Mouse (Mus musculus) gastrocnemius, adult 18-20 months (tissue): ENCODE results near the gene Nyap1. TPM values are rescaled to one million over a fixed set of nuclear protein-coding genes. Genes with fewer than 3 reads are reported as not detected.

Experiments used
- DNase-seq: peaks from one replicate; pipeline ENCODE4 v3.0.0; 2021; ENCODE audit warnings: low spot score
- total RNA-seq, 2 experiments: library from RNA; stranded (reverse); gene quantifications; 2 replicates each; pipeline ENCODE4 v1.2.3; 2021

Nyap1 gene
- total RNA-seq, 2 experiments from 2014 or later = 0.21 to 0.28 TPM

- no peak for DNase-seq
Measured at GRCm38 (mm10) chr5:137699080-137699479, 42.3 kb downstream of the Nyap1 start.

DNA sequence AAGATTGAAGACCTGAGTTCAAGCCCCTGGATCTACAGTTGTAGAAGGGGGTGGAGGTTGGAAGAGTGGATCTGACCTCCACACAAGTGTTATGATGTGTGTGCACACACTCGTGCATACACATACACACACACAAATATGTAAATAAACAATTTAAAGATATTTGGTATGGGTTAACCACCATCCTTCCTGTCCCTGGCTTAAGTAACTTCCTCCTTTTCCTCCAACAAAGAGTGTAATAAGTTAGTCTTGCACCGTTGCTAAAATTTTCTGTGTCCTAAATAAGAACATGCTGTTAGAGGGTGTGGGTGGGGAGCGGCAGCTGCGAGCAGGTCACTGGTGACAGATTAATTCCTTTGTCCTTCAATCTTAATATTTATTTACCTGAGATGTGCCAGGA lies 45.5 kb downstream of the Nyap1 start:
- no peak for DNase-seq

DNA sequence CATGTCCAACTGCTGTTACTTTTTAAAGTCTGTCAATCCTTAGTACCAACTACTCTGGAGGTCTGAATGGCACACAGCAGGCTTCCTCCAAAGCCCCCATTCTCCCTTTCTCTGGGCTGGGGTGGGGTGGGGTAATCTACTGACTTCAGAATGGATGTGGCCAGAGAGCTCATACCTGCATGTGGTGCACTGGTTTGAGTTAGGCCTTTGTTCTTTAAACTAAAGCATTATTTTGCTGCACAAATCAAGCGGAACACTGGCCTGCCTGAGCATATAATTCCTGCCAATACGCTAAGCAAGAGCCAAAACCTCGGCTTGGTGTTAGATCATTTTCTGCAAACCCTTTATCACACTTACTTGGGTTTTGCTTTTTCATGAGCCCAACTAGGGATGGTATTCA lies 46.6 kb downstream of the Nyap1 start:
- no peak for DNase-seq

- DNase-seq = no peak
Measured at GRCm38 (mm10) chr5:137691881-137692280, 49.5 kb downstream of the Nyap1 start.

GRCm38 (mm10) chr5:137690531-137690930 lies 50.9 kb downstream of the Nyap1 start:
- DNase-seq = no peak

DNA sequence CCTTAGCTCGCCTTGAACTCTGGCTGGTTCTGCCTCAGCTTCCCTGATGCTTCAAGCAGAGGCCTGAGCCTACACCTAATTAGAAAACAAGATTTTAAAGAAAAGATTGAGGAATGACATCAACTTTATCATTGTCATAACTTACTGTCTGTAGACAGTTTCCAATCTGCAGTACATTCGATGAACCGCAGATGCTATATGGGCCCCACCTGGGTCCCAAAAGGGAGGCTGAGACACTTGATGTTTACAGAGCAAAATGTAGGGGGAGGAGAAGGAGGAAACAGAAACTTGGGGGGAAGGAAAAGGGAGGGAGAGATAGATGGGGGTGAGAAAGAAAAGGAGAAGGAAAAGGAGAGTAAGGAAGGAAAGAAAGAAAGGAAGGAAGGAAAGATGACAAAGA lies 51.4 kb downstream of the Nyap1 start:
- DNase-seq = no peak

DNA sequence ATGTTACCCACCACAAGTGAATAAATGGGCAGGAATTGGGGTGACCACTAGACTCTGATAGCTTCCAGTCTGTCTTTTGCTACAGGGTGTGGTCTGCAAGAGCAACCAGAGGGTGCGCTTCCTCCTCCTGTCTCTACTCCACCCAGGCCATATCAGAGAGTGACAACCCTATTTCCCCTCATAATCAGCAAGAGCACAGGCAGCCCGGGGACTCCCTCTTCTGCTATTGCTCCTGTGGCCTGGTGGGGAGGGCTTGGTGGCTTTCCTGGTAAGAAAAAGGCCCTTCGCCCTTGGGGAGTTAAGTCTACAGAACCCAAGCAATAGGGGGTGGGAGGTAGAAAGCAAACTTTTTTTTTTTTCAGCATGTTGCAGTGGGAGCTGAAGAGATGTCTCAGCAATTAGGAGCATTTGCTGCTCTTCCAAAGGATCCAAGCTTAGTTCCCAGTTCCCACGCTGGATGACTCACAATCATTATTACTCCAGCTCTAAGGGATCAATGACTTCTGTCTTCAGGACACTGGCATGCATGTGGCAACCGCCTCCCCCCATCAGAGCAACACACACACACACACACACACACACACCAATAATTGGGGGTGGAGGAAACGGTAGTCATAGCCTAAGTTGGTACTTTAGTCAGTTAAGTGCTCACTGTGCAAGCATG lies 55.1 kb downstream of the Nyap1 start:
- DNase-seq = no peak

DNA sequence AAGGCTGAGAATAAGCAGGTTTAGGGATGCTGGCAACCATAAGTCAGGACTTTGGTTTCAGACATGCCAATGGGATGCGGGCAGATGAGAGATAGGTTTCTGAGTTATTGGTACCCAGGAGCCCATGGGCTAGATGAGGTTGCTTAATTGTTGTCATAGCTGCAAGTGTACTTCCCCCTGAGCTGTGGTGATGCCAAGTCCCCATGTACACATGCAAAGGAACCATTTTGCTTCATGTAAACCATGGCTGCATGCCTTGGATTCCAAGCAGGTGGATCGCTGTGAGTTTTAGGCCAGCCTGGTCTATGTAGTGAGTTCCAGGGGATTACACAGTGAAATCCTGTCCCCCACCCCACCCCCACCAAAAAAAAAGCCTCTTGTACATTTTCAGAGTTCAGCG lies 55.8 kb downstream of the Nyap1 start:
- no peak for DNase-seq

DNA sequence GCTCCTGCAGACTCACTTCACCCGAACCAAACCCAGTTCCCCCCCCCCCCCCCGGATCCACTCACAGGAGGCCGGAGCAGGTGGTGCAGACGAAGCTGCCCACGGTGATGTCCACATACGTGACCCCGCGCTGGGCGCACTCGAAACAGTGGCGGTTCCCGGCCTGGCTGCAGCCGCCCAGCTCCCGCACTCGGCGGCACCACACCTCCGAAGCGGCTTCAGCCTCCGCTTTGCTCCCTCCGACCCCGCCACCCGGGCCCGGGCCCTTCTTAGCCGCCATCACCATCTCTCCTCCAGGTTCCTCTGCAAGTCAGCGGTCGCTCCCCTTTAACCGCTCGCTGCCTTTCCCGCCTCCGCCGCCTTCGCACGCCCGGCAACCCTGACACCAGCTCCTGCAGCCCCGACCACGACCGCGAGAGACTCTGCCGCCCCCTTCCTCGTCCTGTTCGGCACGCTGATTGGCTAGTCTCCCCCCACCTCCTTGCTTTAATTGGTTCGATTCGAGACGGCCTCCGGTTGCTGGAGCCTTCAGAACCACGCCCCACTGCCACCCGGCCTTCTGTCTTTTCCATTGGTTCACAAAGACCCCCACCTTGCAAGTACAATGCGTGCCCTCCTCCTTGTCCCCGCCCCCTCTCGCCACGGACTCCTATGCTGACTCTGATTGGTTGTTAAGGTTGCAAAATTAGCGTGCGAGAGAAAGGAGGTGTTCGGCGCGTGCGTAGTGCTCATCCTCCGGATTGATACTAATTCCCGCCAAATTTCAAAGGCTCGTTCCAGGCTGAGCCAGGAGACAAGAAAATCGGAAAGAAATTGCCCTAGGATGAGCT lies 56.9 kb downstream of the Nyap1 start, which contains the start of gene Agfg2:
Gene Agfg2, minus strand, starts transcription at position 433 of the 830 bp plus-strand sequence.
- peak; percentile 96 for DNase-seq

- DNase-seq = no peak
Measured at GRCm38 (mm10) chr5:137683388-137684293, 57.8 kb downstream of the Nyap1 start.

GRCm38 (mm10) chr5:137682526-137682925 lies 58.9 kb downstream of the Nyap1 start:
- no peak for DNase-seq

Other genes starting within 250 kb of the Nyap1 start
- 10 to 100 TPM in 1 of 2 experiments, 1 to 10 TPM in 1; 8.9 to 10.8 TPM for gene Pop7, start 239.1 kb downstream of the Nyap1 start, total RNA-seq
- gene Gigyf1, start 223.1 kb downstream of the Nyap1 start, total RNA-seq = 10 to 100 TPM; 19.9 to 23.5 TPM
- not detected for gene Epo, start 208.4 kb downstream of the Nyap1 start, total RNA-seq
- 100 to 1,000 TPM; 111 to 134 TPM for gene Gnb2, start 208.1 kb downstream of the Nyap1 start, total RNA-seq
- not detected for gene Actl6b, start 188.1 kb downstream of the Nyap1 start, total RNA-seq
- under 1 TPM in 1 of 2 experiments, not detected in 1; 0.36 TPM for gene Tfr2, start 171.8 kb downstream of the Nyap1 start, total RNA-seq
- gene Mospd3, start 140.5 kb downstream of the Nyap1 start, total RNA-seq = 1 to 10 TPM; 8.8 to 8.9 TPM
- gene Pcolce, start 127.8 kb downstream of the Nyap1 start, total RNA-seq = 10 to 100 TPM; 31.2 to 44.1 TPM
- gene Fbxo24, start 112.6 kb downstream of the Nyap1 start, total RNA-seq = under 1 TPM in 1 of 2 experiments, not detected in 1; 0.21 TPM
- 10 to 100 TPM; 15.0 to 18.0 TPM for gene Lrch4, start 112.5 kb downstream of the Nyap1 start, total RNA-seq
- gene Gm20605, start 112.4 kb downstream of the Nyap1 start, total RNA-seq = 1 to 10 TPM; 1.0 to 2.2 TPM
- 1 to 10 TPM; 2.6 to 3.0 TPM for gene Sap25, start 100.3 kb downstream of the Nyap1 start, total RNA-seq
- under 1 TPM; 0.59 to 0.90 TPM for gene Irs3, start 95.9 kb downstream of the Nyap1 start, total RNA-seq
- gene Agfg2, start 56.9 kb downstream of the Nyap1 start, total RNA-seq = 1 to 10 TPM; 5.9 to 7.5 TPM
- gene Tsc22d4, start 4.1 kb upstream of the Nyap1 start, total RNA-seq = 10 to 100 TPM; 53.0 to 68.0 TPM
- 1 to 10 TPM; 6.2 to 7.7 TPM for gene Ppp1r35, start 37.2 kb upstream of the Nyap1 start, total RNA-seq
- gene Mepce, start 46.0 kb upstream of the Nyap1 start, total RNA-seq = 10 to 100 TPM; 24.1 to 26.1 TPM
- under 1 TPM; 0.14 to 0.26 TPM for gene Zcwpw1, start 46.2 kb upstream of the Nyap1 start, total RNA-seq
- under 1 TPM; 0.16 to 0.28 TPM for gene Pilra, start 94.7 kb upstream of the Nyap1 start, total RNA-seq
- gene Pilrb1, start 116.5 kb upstream of the Nyap1 start, total RNA-seq = under 1 TPM in 1 of 2 experiments, not detected in 1; 0.17 TPM
- gene Pilrb2, start 130.2 kb upstream of the Nyap1 start, total RNA-seq = not detected
- gene Cyp3a13, start 180.0 kb upstream of the Nyap1 start, total RNA-seq = under 1 TPM in 1 of 2 experiments, not detected in 1; 0.14 TPM
- gene Gjc3, start 221.5 kb upstream of the Nyap1 start, total RNA-seq = under 1 TPM; 0.38 to 0.59 TPM
- gene Azgp1, start 239.9 kb upstream of the Nyap1 start, total RNA-seq = under 1 TPM in 1 of 2 experiments, not detected in 1; 0.52 TPM